Mouse (Mus musculus): ENCODE measurements around the gene Ifrd1. TPM values are rescaled to one million over a fixed set of nuclear protein-coding genes. Genes with fewer than 3 reads are reported as not detected.

Gene Ifrd1
- polyA plus RNA-seq, 1 experiment = 25.9 TPM

- no peak for TF ChIP-seq POLR2A (IDR thresholded peaks at IDR 0.05; ENCODE audit: borderline replicate concordance, extremely low read depth, low read depth, low read length)
- no peak for TF ChIP-seq CTCF (IDR thresholded peaks at IDR 0.05; ENCODE audit: insufficient read depth, low read length)
- Histone ChIP-seq H3K4me3 (replicated peaks; ENCODE audit: extremely low read depth, low read depth, low read length) (no peak overlapping the region), H3K4me1 (ENCODE audit: control insufficient read depth, insufficient read depth, low read length) (no peaks in the 10 kb centered on the region; the same call in 1 of the 2 replicates)
- no peak for DNase-seq
- 76% methylated on average over 7 of the region's 7 CpGs for WGBS
Measured at GRCm38 (mm10) chr12:40202161-40203035, 45.9 kb downstream of the Ifrd1 start.

GRCm38 (mm10) chr12:40200484-40201235, 47.6 kb downstream of the Ifrd1 start:
- 60% methylated on average over 6 of the region's 6 CpGs for WGBS
- TF ChIP-seq POLR2A (IDR thresholded peaks at IDR 0.05; ENCODE audit: borderline replicate concordance, extremely low read depth, low read depth, low read length) = no peak
- no peak overlapping the region for H3K4me3 ChIP-seq (replicated peaks; ENCODE audit: extremely low read depth, low read depth, low read length)
- no peaks in the 10 kb centered on the region; the same call in 1 of the 2 replicates for H3K4me1 ChIP-seq (ENCODE audit: control insufficient read depth, insufficient read depth, low read length)
- no peak for DNase-seq

- peak; percentile 51 for DNase-seq
- no peak overlapping the region for H3K4me3 ChIP-seq (replicated peaks; ENCODE audit: extremely low read depth, low read depth, low read length)
- 39% methylated on average over 7 of the region's 7 CpGs for WGBS
- H3K4me1 ChIP-seq (ENCODE audit: control insufficient read depth, insufficient read depth, low read length) = no peaks in the 10 kb centered on the region; the same call in 1 of the 2 replicates
- TF ChIP-seq POLR2A (IDR thresholded peaks at IDR 0.05; ENCODE audit: borderline replicate concordance, extremely low read depth, low read depth, low read length) (no peak), CTCF (IDR thresholded peaks at IDR 0.05; ENCODE audit: insufficient read depth, low read length) (peak; percentile 74)
Measured at GRCm38 (mm10) chr12:40199795-40200402, 48.4 kb downstream of the Ifrd1 start.

GRCm38 (mm10) chr12:40199302-40199701, 49.0 kb downstream of the Ifrd1 start, which contains the start of gene Lsmem1:
Gene Lsmem1 (minus strand): TSS chr12:40199490.
- no peak for TF ChIP-seq POLR2A (IDR thresholded peaks at IDR 0.05; ENCODE audit: borderline replicate concordance, extremely low read depth, low read depth, low read length)
- no peak for DNase-seq
- Histone ChIP-seq H3K4me3 (replicated peaks; ENCODE audit: extremely low read depth, low read depth, low read length) (no peak within 1 kb of the TSS), H3K4me1 (ENCODE audit: control insufficient read depth, insufficient read depth, low read length) (no peaks in the 10 kb centered on the region; the same call in 1 of the 2 replicates)
- 81% methylated on average over 8 of the region's 8 CpGs for WGBS

- 55% methylated on average over 9 of the region's 9 CpGs for WGBS
- H3K4me1 ChIP-seq (ENCODE audit: control insufficient read depth, insufficient read depth, low read length) = no peaks in the 10 kb centered on the region; the same call in 1 of the 2 replicates
- DNase-seq = no peak
- no peak for TF ChIP-seq POLR2A (IDR thresholded peaks at IDR 0.05; ENCODE audit: borderline replicate concordance, extremely low read depth, low read depth, low read length)
- no peak for TF ChIP-seq CTCF (IDR thresholded peaks at IDR 0.05; ENCODE audit: insufficient read depth, low read length)
- no peak overlapping the region for H3K4me3 ChIP-seq (replicated peaks; ENCODE audit: extremely low read depth, low read depth, low read length)
Measured at GRCm38 (mm10) chr12:40198427-40198826, 49.9 kb downstream of the Ifrd1 start.

GRCm38 (mm10) chr12:40198019-40198418, 50.3 kb downstream of the Ifrd1 start:
- no peak for DNase-seq
- no peak overlapping the region for H3K4me3 ChIP-seq (replicated peaks; ENCODE audit: extremely low read depth, low read depth, low read length)
- no peak for TF ChIP-seq CTCF (IDR thresholded peaks at IDR 0.05; ENCODE audit: insufficient read depth, low read length)
- TF ChIP-seq POLR2A (IDR thresholded peaks at IDR 0.05; ENCODE audit: borderline replicate concordance, extremely low read depth, low read depth, low read length) = no peak
- no peaks in the 10 kb centered on the region; the same call in 1 of the 2 replicates for H3K4me1 ChIP-seq (ENCODE audit: control insufficient read depth, insufficient read depth, low read length)
- WGBS = 66% methylated on average over 5 of the region's 5 CpGs

GRCm38 (mm10) chr12:40197511-40197910, 50.8 kb downstream of the Ifrd1 start:
- no peaks in the 10 kb centered on the region; the same call in 1 of the 2 replicates for H3K4me1 ChIP-seq (ENCODE audit: control insufficient read depth, insufficient read depth, low read length)
- no peak for TF ChIP-seq CTCF (IDR thresholded peaks at IDR 0.05; ENCODE audit: insufficient read depth, low read length)
- no peak for TF ChIP-seq POLR2A (IDR thresholded peaks at IDR 0.05; ENCODE audit: borderline replicate concordance, extremely low read depth, low read depth, low read length)
- no peak overlapping the region for H3K4me3 ChIP-seq (replicated peaks; ENCODE audit: extremely low read depth, low read depth, low read length)
- no peak for DNase-seq

GRCm38 (mm10) chr12:40185474-40185873, 62.8 kb downstream of the Ifrd1 start:
- H3K4me1 ChIP-seq (ENCODE audit: control insufficient read depth, insufficient read depth, low read length) = no peaks in the 10 kb centered on the region
- 80% methylated on average over 3 of the region's 3 CpGs for WGBS
- TF ChIP-seq POLR2A (IDR thresholded peaks at IDR 0.05; ENCODE audit: borderline replicate concordance, extremely low read depth, low read depth, low read length) (no peak), CTCF (IDR thresholded peaks at IDR 0.05; ENCODE audit: insufficient read depth, low read length) (no peak)
- no peak for DNase-seq
- H3K4me3 ChIP-seq (replicated peaks; ENCODE audit: extremely low read depth, low read depth, low read length) = no peak overlapping the region

GRCm38 (mm10) chr12:40177089-40177488, 71.2 kb downstream of the Ifrd1 start:
- TF ChIP-seq CTCF (IDR thresholded peaks at IDR 0.05; ENCODE audit: insufficient read depth, low read length) = peak; percentile 20; the same call in 1 of the 2 replicates
- no peak for TF ChIP-seq POLR2A (IDR thresholded peaks at IDR 0.05; ENCODE audit: borderline replicate concordance, extremely low read depth, low read depth, low read length)
- 38% methylated on average over 6 of the region's 6 CpGs for WGBS
- Histone ChIP-seq H3K4me1 (ENCODE audit: control insufficient read depth, insufficient read depth, low read length) (no peaks in the 10 kb centered on the region), H3K4me3 (replicated peaks; ENCODE audit: extremely low read depth, low read depth, low read length) (no peak overlapping the region)
- DNase-seq = peak; percentile 32
